Mouse (Mus musculus) E14TG2a.4 (cell line): Measurements from ENCODE around the gene Ppp1r16b.

Experiments used
- CTCF ChIP-seq: conservative IDR thresholded peaks from 2 replicates; pipeline ENCODE4 v1.5.1; 2014; ENCODE audit warnings: low read length
- POU5F1 ChIP-seq: IDR thresholded peaks from 2 replicates; pipeline ENCODE4 v1.6.1; 2014; ENCODE audit warnings: low read length, borderline replicate concordance

- TF ChIP-seq CTCF = no peak
- no peak for TF ChIP-seq POU5F1
These were observed 129.4 kb downstream of the Ppp1r16b start, which contains the start of gene Dhx35 for GRCm38 (mm10) chr2:158794494-158795004.
